Mouse (Mus musculus): ENCODE data around the gene Wbp1l. TPM values are rescaled to one million over a fixed set of nuclear protein-coding genes. Genes with fewer than 3 reads are reported as not detected.

Gene Wbp1l
- polyA plus RNA-seq, 1 experiment from 2014 or later = 14.9 TPM

GRCm38 (mm10) chr19:46647850-46648249, 49.0 kb downstream of the Wbp1l start:
- Histone ChIP-seq H3K9me3 (replicated peaks) (no peaks in the 10 kb centered on the region), H3K27me3 (no peaks in the 10 kb centered on the region), H3K4me2 (no peak overlapping the region), H3K27ac (no peak overlapping the region), H3K4me3 (replicated peaks) (no peak overlapping the region), H3K36me3 (peaks cover 46% of the 10 kb centered on the region), H3K4me1 (replicated peaks) (peaks cover 48% of the 10 kb centered on the region), H3K9ac (no peak overlapping the region)
- ATAC-seq (ENCODE audit: low read depth) (no peak), DNase-seq (no peak)
- WGBS (ENCODE audit: insufficient replicate concordance) = 64% methylated on average over 8 of the region's 8 CpGs

GRCm38 (mm10) chr19:46648565-46648964, 49.7 kb downstream of the Wbp1l start:
- no peak overlapping the region for H3K27ac ChIP-seq
- WGBS (ENCODE audit: insufficient replicate concordance) = 62% methylated on average over 14 of the region's 14 CpGs

GRCm38 (mm10) chr19:46653188-46653587, 54.3 kb downstream of the Wbp1l start:
- ATAC-seq (ENCODE audit: low read depth) (no peak), DNase-seq (no peak)
- Histone ChIP-seq H3K9me3 (replicated peaks) (no peaks in the 10 kb centered on the region), H3K27me3 (no peaks in the 10 kb centered on the region), H3K36me3 (peaks cover 58% of the 10 kb centered on the region), H3K4me2 (no peak overlapping the region), H3K4me1 (replicated peaks) (peaks cover 10% of the 10 kb centered on the region; the same call in 1 of the 2 replicates), H3K4me3 (replicated peaks) (no peak overlapping the region), H3K9ac (no peak overlapping the region), H3K27ac (no peak overlapping the region)
- 74% methylated on average over 5 of the region's 5 CpGs for WGBS (ENCODE audit: insufficient replicate concordance)

More at GRCm38 (mm10) chr19:46648565-46648964, 49.7 kb downstream of the Wbp1l start:
- Histone ChIP-seq H3K4me2 (no peak overlapping the region), H3K36me3 (peaks cover 53% of the 10 kb centered on the region), H3K27me3 (no peaks in the 10 kb centered on the region), H3K9ac (no peak overlapping the region), H3K4me3 (replicated peaks) (no peak overlapping the region), H3K9me3 (replicated peaks) (no peaks in the 10 kb centered on the region), H3K4me1 (replicated peaks) (peaks cover 41% of the 10 kb centered on the region)
- ATAC-seq (ENCODE audit: low read depth) = no peak
- DNase-seq = no peak

GRCm38 (mm10) chr19:46653616-46654235, 54.8 kb downstream of the Wbp1l start:
- Histone ChIP-seq H3K27ac (no peak overlapping the region), H3K4me1 (replicated peaks) (peaks cover 6% of the 10 kb centered on the region; the same call in 1 of the 2 replicates), H3K9ac (no peak overlapping the region), H3K4me3 (replicated peaks) (no peak overlapping the region), H3K27me3 (no peaks in the 10 kb centered on the region), H3K4me2 (no peak overlapping the region), H3K9me3 (replicated peaks) (no peaks in the 10 kb centered on the region), H3K36me3 (peaks cover 54% of the 10 kb centered on the region)
- ATAC-seq (ENCODE audit: low read depth) = no peak
- no peak for DNase-seq
- 78% methylated on average over 14 of the region's 14 CpGs for WGBS (ENCODE audit: insufficient replicate concordance)

GRCm38 (mm10) chr19:46655626-46656025, 56.7 kb downstream of the Wbp1l start:
- WGBS (ENCODE audit: insufficient replicate concordance) = 84% methylated on average over 10 of the region's 10 CpGs
- H3K4me3 ChIP-seq (replicated peaks) = no peak overlapping the region
- peaks cover 52% of the 10 kb centered on the region for H3K36me3 ChIP-seq
- ATAC-seq (ENCODE audit: low read depth) (no peak), DNase-seq (no peak)
- H3K4me1 ChIP-seq (replicated peaks) = peaks cover 12% of the 10 kb centered on the region; the same call in 1 of the 2 replicates
- H3K27ac ChIP-seq = no peak overlapping the region
- H3K27me3 ChIP-seq = no peaks in the 10 kb centered on the region
- no peak overlapping the region for H3K9ac ChIP-seq
- no peak overlapping the region for H3K4me2 ChIP-seq
- H3K9me3 ChIP-seq (replicated peaks) = no peaks in the 10 kb centered on the region

GRCm38 (mm10) chr19:46656151-46656840, 57.4 kb downstream of the Wbp1l start:
- peaks cover 52% of the 10 kb centered on the region for H3K36me3 ChIP-seq
- no peaks in the 10 kb centered on the region for H3K9me3 ChIP-seq (replicated peaks)
- H3K4me2 ChIP-seq = no peak overlapping the region
- ATAC-seq (ENCODE audit: low read depth) = no peak
- no peaks in the 10 kb centered on the region for H3K27me3 ChIP-seq
- H3K9ac ChIP-seq = no peak overlapping the region
- peaks cover 14% of the 10 kb centered on the region; the same call in 1 of the 2 replicates for H3K4me1 ChIP-seq (replicated peaks)
- no peak overlapping the region for H3K4me3 ChIP-seq (replicated peaks)
- H3K27ac ChIP-seq = no peak overlapping the region
- DNase-seq = no peak
- 88% methylated on average over 21 of the region's 21 CpGs for WGBS (ENCODE audit: insufficient replicate concordance)

GRCm38 (mm10) chr19:46657339-46658020, 58.6 kb downstream of the Wbp1l start:
- no peak overlapping the region for H3K4me3 ChIP-seq (replicated peaks)
- 79% methylated on average over 3 of the region's 3 CpGs for WGBS (ENCODE audit: insufficient replicate concordance)
- H3K4me2 ChIP-seq = no peak overlapping the region
- peaks cover 45% of the 10 kb centered on the region for H3K36me3 ChIP-seq
- H3K4me1 ChIP-seq (replicated peaks) = peaks cover 24% of the 10 kb centered on the region
- no peaks in the 10 kb centered on the region for H3K9me3 ChIP-seq (replicated peaks)
- H3K9ac ChIP-seq = no peak overlapping the region
- ATAC-seq (ENCODE audit: low read depth) = no peak
- H3K27ac ChIP-seq = no peak overlapping the region
- no peaks in the 10 kb centered on the region for H3K27me3 ChIP-seq
- no peak for DNase-seq

- H3K9ac ChIP-seq = no peak overlapping the region
- no peak overlapping the region for H3K4me2 ChIP-seq
- H3K27ac ChIP-seq = no peak overlapping the region
- no peak overlapping the region for H3K4me3 ChIP-seq (replicated peaks)
- H3K4me1 ChIP-seq (replicated peaks) = peaks cover 25% of the 10 kb centered on the region
- H3K9me3 ChIP-seq (replicated peaks) = no peaks in the 10 kb centered on the region
- ATAC-seq (ENCODE audit: low read depth) (peak; percentile 41; the same call in 1 of the 2 replicates), DNase-seq (no peak)
- H3K36me3 ChIP-seq = peaks cover 38% of the 10 kb centered on the region
- WGBS (ENCODE audit: insufficient replicate concordance) = 77% methylated on average over 7 of the region's 7 CpGs
- no peaks in the 10 kb centered on the region for H3K27me3 ChIP-seq
Measured at GRCm38 (mm10) chr19:46658348-46658747, 59.5 kb downstream of the Wbp1l start.

GRCm38 (mm10) chr19:46658851-46659250, 60.0 kb downstream of the Wbp1l start:
- H3K9ac ChIP-seq = no peak overlapping the region
- peaks cover 33% of the 10 kb centered on the region for H3K36me3 ChIP-seq
- no peak overlapping the region for H3K4me2 ChIP-seq
- ATAC-seq (ENCODE audit: low read depth) = no peak
- no peak overlapping the region for H3K27ac ChIP-seq
- no peaks in the 10 kb centered on the region for H3K27me3 ChIP-seq
- peaks cover 25% of the 10 kb centered on the region for H3K4me1 ChIP-seq (replicated peaks)
- DNase-seq = no peak
- H3K4me3 ChIP-seq (replicated peaks) = no peak overlapping the region
- 73% methylated on average over 9 of the region's 9 CpGs for whole genome bisulfite sequencing (ENCODE audit: insufficient replicate concordance)
- H3K9me3 ChIP-seq (replicated peaks) = no peaks in the 10 kb centered on the region

GRCm38 (mm10) chr19:46661511-46661910, 62.6 kb downstream of the Wbp1l start:
- ATAC-seq (ENCODE audit: low read depth) = no peak
- H3K4me2 ChIP-seq = no peak overlapping the region
- H3K4me3 ChIP-seq (replicated peaks) = no peak overlapping the region
- H3K9me3 ChIP-seq (replicated peaks) = no peaks in the 10 kb centered on the region
- H3K36me3 ChIP-seq = peaks cover 8% of the 10 kb centered on the region
- H3K27me3 ChIP-seq = no peaks in the 10 kb centered on the region
- H3K9ac ChIP-seq = no peak overlapping the region
- WGBS (ENCODE audit: insufficient replicate concordance) = 46% methylated on average over 4 of the region's 4 CpGs
- no peak overlapping the region for H3K27ac ChIP-seq
- no peak for DNase-seq
- H3K4me1 ChIP-seq (replicated peaks) = peaks cover 25% of the 10 kb centered on the region

- DNase-seq (no peak), ATAC-seq (ENCODE audit: low read depth) (no peak)
- no peak overlapping the region for H3K27ac ChIP-seq
- no peak overlapping the region for H3K4me2 ChIP-seq
- H3K4me3 ChIP-seq (replicated peaks) = no peak overlapping the region
- H3K36me3 ChIP-seq = peaks cover 2% of the 10 kb centered on the region; the same call in 1 of the 2 replicates
- H3K9me3 ChIP-seq (replicated peaks) = no peaks in the 10 kb centered on the region
- peaks cover 27% of the 10 kb centered on the region for H3K4me1 ChIP-seq (replicated peaks)
- H3K27me3 ChIP-seq = 0 out of 2 replicates have a peak, but pooled peaks cover under 1% of the 10 kb centered on the region
- no peak overlapping the region for H3K9ac ChIP-seq
- 56% methylated on average over 8 of the region's 8 CpGs for WGBS (ENCODE audit: insufficient replicate concordance)
Measured at GRCm38 (mm10) chr19:46662214-46662613, 63.3 kb downstream of the Wbp1l start.

All from liver, embryonic 13.5 days (tissue).